8 mouse cellular contexts compared by ENCODE assay signal in genomic region chr5:32135336-32136206, GRCm38 (mm10). TPM values are rescaled to one million over a fixed set of nuclear protein-coding genes. Genes with fewer than 3 reads are reported as not detected.
DNase-seq lines count a peak whose midpoint lies in the region; ATAC-seq and TF ChIP-seq lines count a peak whose summit lies in the region.

Gene Fosl2 (plus strand): TSS chr5:32135801.

- 1% methylated on average over 35 of the region's 85 CpGs for WGBS in embryonic facial prominence, embryonic 14.5 days
- under 1% methylated on average over 84 of the region's 85 CpGs for WGBS in kidney, embryonic 14.5 days
- under 1% methylated on average over 62 of the region's 85 CpGs for WGBS in limb, embryonic 14.5 days
- under 1% methylated on average over 50 of the region's 85 CpGs for WGBS in midbrain, embryonic 16.5 days

- peak; percentile 65; the same call in 1 of the 2 replicates for TF ChIP-seq POLR2A in limb, embryonic 14.5 days (IDR thresholded peaks at IDR 0.05; ENCODE audit: borderline replicate concordance, extremely low read depth, insufficient read depth, insufficient read length)

- no peaks in the 10 kb centered on the region for H3K27me3 ChIP-seq in embryonic facial prominence, embryonic 14.5 days (replicated peaks; ENCODE audit: control insufficient read depth, insufficient read depth, low read length)
- no peaks in the 10 kb centered on the region for H3K27me3 ChIP-seq in kidney, embryonic 14.5 days (ENCODE audit: control insufficient read depth, insufficient read depth, low read length)
- H3K27me3 ChIP-seq in limb, embryonic 14.5 days (ENCODE audit: control insufficient read depth, insufficient read depth, low read length) = no peaks in the 10 kb centered on the region
- H3K27me3 ChIP-seq in midbrain, embryonic 16.5 days (ENCODE audit: control insufficient read depth, insufficient read depth, low read depth, low read length) = peaks cover 41% of the 10 kb centered on the region

- H3K4me3 ChIP-seq in embryonic facial prominence, embryonic 14.5 days (ENCODE audit: low read depth, low read length) = peak within 1 kb of the TSS; percentile 62
- peak within 1 kb of the TSS; percentile 74 for H3K4me3 ChIP-seq in kidney, embryonic 14.5 days (ENCODE audit: low read length)
- H3K4me3 ChIP-seq in limb, embryonic 14.5 days (replicated peaks; ENCODE audit: low read length) = peak within 1 kb of the TSS; percentile 63
- peak within 1 kb of the TSS; percentile 68 for H3K4me3 ChIP-seq in midbrain, embryonic 16.5 days (ENCODE audit: low read depth, low read length)

- H3K27ac ChIP-seq in embryonic facial prominence, embryonic 14.5 days (replicated peaks; ENCODE audit: low read depth, low read length) = peak within 1 kb of the TSS; percentile 98
- peak within 1 kb of the TSS; percentile 98 for H3K27ac ChIP-seq in kidney, embryonic 14.5 days (ENCODE audit: low read depth, low read length)
- H3K27ac ChIP-seq in limb, embryonic 14.5 days (replicated peaks; ENCODE audit: low read depth, low read length) = peak within 1 kb of the TSS; percentile 95
- peak within 1 kb of the TSS; percentile 72 for H3K27ac ChIP-seq in midbrain, embryonic 16.5 days (ENCODE audit: low read length)

- no peaks in the 10 kb centered on the region for H3K36me3 ChIP-seq in embryonic facial prominence, embryonic 14.5 days (ENCODE audit: control insufficient read depth, insufficient read depth, low read length)
- no peaks in the 10 kb centered on the region for H3K36me3 ChIP-seq in kidney, embryonic 14.5 days (ENCODE audit: control insufficient read depth, insufficient read depth, low read length)
- H3K36me3 ChIP-seq in limb, embryonic 14.5 days (ENCODE audit: control insufficient read depth, insufficient read depth, low read length) = no peaks in the 10 kb centered on the region
- no peaks in the 10 kb centered on the region for H3K36me3 ChIP-seq in midbrain, embryonic 16.5 days (ENCODE audit: control insufficient read depth, insufficient read depth, low read length)

- DNase-seq in A20 (ENCODE audit: low read depth, low spot score) = peak; percentile 97
- DNase-seq in adrenal gland, postnatal 4 days (ENCODE audit: low spot score in 2 of 2) = peak; percentile 83 to 91
- peak; percentile 98 for DNase-seq in embryonic facial prominence, embryonic 14.5 days (ENCODE audit: low spot score)
- peak; percentile 97 to 98 for DNase-seq in heart, adult 9 months (ENCODE audit: low spot score in 2 of 2)
- DNase-seq in limb, embryonic 14.5 days (ENCODE audit: low spot score) = peak; percentile 95
- peak; percentile 57 to 78 for DNase-seq in spleen, postnatal 10 days (ENCODE audit: low spot score in 2 of 2)

- ATAC-seq in embryonic facial prominence, embryonic 14.5 days (ENCODE audit: low read depth) = peak; percentile 91
- peak; percentile 86 for ATAC-seq in kidney, embryonic 14.5 days (ENCODE audit: low FRiP score, low TSS enrichment)
- peak; percentile 87 for ATAC-seq in limb, embryonic 14.5 days (ENCODE audit: low FRiP score, low read depth)
- peak; percentile 86 for ATAC-seq in midbrain, embryonic 16.5 days

- H3K9me3 ChIP-seq in embryonic facial prominence, embryonic 14.5 days (ENCODE audit: control insufficient read depth, low read length) = no peaks in the 10 kb centered on the region
- no peaks in the 10 kb centered on the region for H3K9me3 ChIP-seq in kidney, embryonic 14.5 days (ENCODE audit: control insufficient read depth, low read length)
- H3K9me3 ChIP-seq in limb, embryonic 14.5 days (ENCODE audit: control insufficient read depth, low read length) = no peaks in the 10 kb centered on the region
- H3K9me3 ChIP-seq in midbrain, embryonic 16.5 days (replicated peaks; ENCODE audit: control insufficient read depth, low read length, poor library complexity, severe bottlenecking) = no peaks in the 10 kb centered on the region

- H3K9ac ChIP-seq in embryonic facial prominence, embryonic 14.5 days (ENCODE audit: low read depth, low read length) = peak within 1 kb of the TSS; percentile 83
- H3K9ac ChIP-seq in kidney, embryonic 14.5 days (ENCODE audit: low read depth, low read length) = peak within 1 kb of the TSS; percentile 84
- peak within 1 kb of the TSS; percentile 67 for H3K9ac ChIP-seq in limb, embryonic 14.5 days (ENCODE audit: low read depth, low read length, severe bottlenecking)
- H3K9ac ChIP-seq in midbrain, embryonic 16.5 days (ENCODE audit: low read depth, low read length) = peak within 1 kb of the TSS; percentile 77

- peak within 1 kb of the TSS; percentile 70 for H3K4me2 ChIP-seq in embryonic facial prominence, embryonic 14.5 days (ENCODE audit: low read depth, low read length)
- H3K4me2 ChIP-seq in kidney, embryonic 14.5 days (replicated peaks; ENCODE audit: low read depth, low read length) = peak within 1 kb of the TSS; percentile 88
- peak within 1 kb of the TSS; percentile 82 for H3K4me2 ChIP-seq in limb, embryonic 14.5 days (replicated peaks; ENCODE audit: low read depth, low read length, severe bottlenecking)
- H3K4me2 ChIP-seq in midbrain, embryonic 16.5 days (ENCODE audit: low read length) = peak within 1 kb of the TSS; percentile 97

- peaks cover 11% of the 10 kb centered on the region for H3K4me1 ChIP-seq in embryonic facial prominence, embryonic 14.5 days (ENCODE audit: control insufficient read depth, insufficient read depth, low read length)
- peaks cover 19% of the 10 kb centered on the region; the same call in 1 of the 2 replicates for H3K4me1 ChIP-seq in kidney, embryonic 14.5 days (ENCODE audit: control insufficient read depth, insufficient read depth, low read length)
- H3K4me1 ChIP-seq in limb, embryonic 14.5 days (ENCODE audit: control insufficient read depth, insufficient read depth, low read length) = peaks cover 18% of the 10 kb centered on the region
- peaks cover 18% of the 10 kb centered on the region for H3K4me1 ChIP-seq in midbrain, embryonic 16.5 days (ENCODE audit: control insufficient read depth, insufficient read depth, low read length)

RNA-seq across cellular contexts. Expression of gene Fosl2, which starts in this region (rescaled TPM):
- 100 to 1,000 TPM; 248 to 278 TPM for total RNA-seq in adrenal gland, postnatal 4 days (2021)
- polyA plus RNA-seq in embryonic facial prominence, embryonic 14.5 days (2014; fragmentation: Nextera tagmentation; extraction: Ambion mirVana) = 7.7 and 10.8 TPM in 2 replicates
- 7.0 and 7.1 TPM in 2 replicates for polyA plus RNA-seq in kidney, embryonic 14.5 days (2014; fragmentation: Nextera tagmentation; extraction: Ambion mirVana)
- 11.6 and 13.6 TPM in 2 replicates for polyA plus RNA-seq in limb, embryonic 14.5 days (2012; rRNA removed)
- polyA plus RNA-seq in limb, embryonic 14.5 days (2014; fragmentation: Nextera tagmentation; extraction: Ambion mirVana) = 7.1 and 8.8 TPM in 2 replicates
- 0.37 and 0.55 TPM in 2 replicates for polyA plus RNA-seq in midbrain, embryonic 16.5 days (2015; fragmentation: Nextera tagmentation; extraction: Ambion mirVana)

Comparison
In these comparisons a context has a peak if more than half of its experiments do, and no peak if none do; other contexts are left out.
1. Peak in every context shown above with its lines: DNase-seq, ATAC-seq, H3K4me3 ChIP-seq and H3K27ac ChIP-seq.
2. Peak in ATAC-seq, H3K4me3 ChIP-seq, H3K27ac ChIP-seq, H3K9ac ChIP-seq and H3K4me2 ChIP-seq in midbrain, embryonic 16.5 days; RNA of the gene not detected or under 1 TPM.